Comparison of ENCODE assay signal across 17 mouse cellular contexts in genomic region chr9:71916662-71916953, GRCm38 (mm10).
A peak's percentile ranks its signal among the peaks of the same experiment; 100 is the strongest.
DNase-seq lines count a peak whose midpoint lies in the region; ATAC-seq lines count a peak whose summit lies in the region.
"Had no signal": no experiment of that assay in that cellular context is flagged by ENCODE, and none has a peak within 500 bp of the region (broad histone marks: within the 10 kb centered on the region; RNA-seq: fewer than 3 reads in every experiment).

No protein-coding gene starts in this region.

- peak; percentile 54 for DNase-seq in Muller cell, postnatal 12 days (ENCODE audit: inconsistent ontology term)
- no peak for DNase-seq in cerebellum, adult 18-20 months
- no peak for DNase-seq in heart, adult 9 months (ENCODE audit: low spot score in 2 of 2)
- no peak for DNase-seq in spleen, postnatal 10 days (ENCODE audit: low spot score in 2 of 2)
- DNase-seq: cerebellum, adult 9-10 months; gastrocnemius, postnatal 14 days; heart, adult 2 months; kidney, adult 11 months; liver; right cerebral cortex, postnatal 14 days; spleen, adult 18-20 months; thymus, adult 18-20 months had no signal

- no peaks in the 10 kb centered on the region for H3K9me3 ChIP-seq in hindbrain, embryonic 13.5 days
- H3K9me3 ChIP-seq in hindbrain, embryonic 16.5 days (ENCODE audit: control insufficient read depth, low read length), result no peaks in the 10 kb centered on the region
- H3K9me3 ChIP-seq in forebrain, embryonic 13.5 days (replicated peaks), result no peaks in the 10 kb centered on the region
- H3K9me3 ChIP-seq in midbrain, embryonic 12.5 days, result no peaks in the 10 kb centered on the region

- H3K4me2 ChIP-seq in hindbrain, embryonic 13.5 days, result no peak overlapping the region
- no peak overlapping the region for H3K4me2 ChIP-seq in hindbrain, embryonic 16.5 days (ENCODE audit: low read length)
- no peak overlapping the region for H3K4me2 ChIP-seq in forebrain, embryonic 13.5 days
- no peak overlapping the region for H3K4me2 ChIP-seq in midbrain, embryonic 12.5 days (replicated peaks)

- peaks cover 21% of the 10 kb centered on the region for H3K4me1 ChIP-seq in hindbrain, embryonic 13.5 days (replicated peaks)
- H3K4me1 ChIP-seq in hindbrain, embryonic 16.5 days (ENCODE audit: control insufficient read depth, insufficient read depth, low read depth, low read length), result peaks cover 8% of the 10 kb centered on the region
- peaks cover 27% of the 10 kb centered on the region for H3K4me1 ChIP-seq in forebrain, embryonic 13.5 days
- H3K4me1 ChIP-seq in midbrain, embryonic 12.5 days, result peaks cover 25% of the 10 kb centered on the region

- no peaks in the 10 kb centered on the region for H3K27me3 ChIP-seq in hindbrain, embryonic 13.5 days
- no peaks in the 10 kb centered on the region for H3K27me3 ChIP-seq in hindbrain, embryonic 16.5 days (replicated peaks; ENCODE audit: control insufficient read depth, insufficient read depth, low read length)
- no peaks in the 10 kb centered on the region for H3K27me3 ChIP-seq in forebrain, embryonic 13.5 days
- no peaks in the 10 kb centered on the region for H3K27me3 ChIP-seq in midbrain, embryonic 12.5 days

- no peaks in the 10 kb centered on the region for H3K36me3 ChIP-seq in hindbrain, embryonic 13.5 days
- no peaks in the 10 kb centered on the region for H3K36me3 ChIP-seq in hindbrain, embryonic 16.5 days (ENCODE audit: control insufficient read depth, insufficient read depth, low read length)
- H3K36me3 ChIP-seq in forebrain, embryonic 13.5 days (ENCODE audit: poor library complexity, severe bottlenecking), result no peaks in the 10 kb centered on the region
- 0 out of 2 replicates have a peak, but pooled peaks cover 3% of the 10 kb centered on the region for H3K36me3 ChIP-seq in midbrain, embryonic 12.5 days

- no peak overlapping the region for H3K9ac ChIP-seq in hindbrain, embryonic 13.5 days
- no peak overlapping the region for H3K9ac ChIP-seq in hindbrain, embryonic 16.5 days (ENCODE audit: low read depth, low read length)
- H3K9ac ChIP-seq in forebrain, embryonic 13.5 days, result no peak overlapping the region
- H3K9ac ChIP-seq in midbrain, embryonic 12.5 days (replicated peaks), result no peak overlapping the region

- H3K27ac ChIP-seq in hindbrain, embryonic 13.5 days, result peak overlapping the region; percentile 77
- no peak overlapping the region for H3K27ac ChIP-seq in hindbrain, embryonic 16.5 days (ENCODE audit: low read depth, low read length)
- peak overlapping the region; percentile 75 for H3K27ac ChIP-seq in forebrain, embryonic 13.5 days
- peak overlapping the region; percentile 79 for H3K27ac ChIP-seq in midbrain, embryonic 12.5 days (replicated peaks)
- H3K27ac ChIP-seq: heart, adult 2 months; kidney, postnatal 0 days had no signal

- peak; percentile 69 for ATAC-seq in hindbrain, embryonic 13.5 days (ENCODE audit: low FRiP score)
- ATAC-seq in hindbrain, embryonic 16.5 days, result no peak
- ATAC-seq in forebrain, embryonic 13.5 days, result no peak
- no peak; the same call in 1 of the 2 replicates for ATAC-seq in midbrain, embryonic 12.5 days (ENCODE audit: low FRiP score, low read depth)

- H3K4me3 ChIP-seq in hindbrain, embryonic 13.5 days, result no peak overlapping the region
- no peak overlapping the region for H3K4me3 ChIP-seq in hindbrain, embryonic 16.5 days (ENCODE audit: low read length)
- no peak overlapping the region for H3K4me3 ChIP-seq in forebrain, embryonic 13.5 days
- H3K4me3 ChIP-seq in midbrain, embryonic 12.5 days, result no peak overlapping the region
- H3K4me3 ChIP-seq: heart, adult 2 months had no signal
